Mouse (Mus musculus): ENCODE measurements around the gene Sco2.
A peak's percentile ranks its signal among the peaks of the same experiment; 100 is the strongest.

Gene Sco2

GRCm38 (mm10) chr15:89373762-89374248 lies at the start of gene Sco2:
Sco2 (minus strand) TSS chr15:89373846.
- peak; percentile 92 to 95 for DNase-seq

GRCm38 (mm10) chr15:89421938-89422337 lies 48.3 kb upstream of the Sco2 start:
- DNase-seq: no peak

GRCm38 (mm10) chr15:89415282-89415681 lies 41.6 kb upstream of the Sco2 start:
- DNase-seq: no peak

- no peak for DNase-seq
Observed at GRCm38 (mm10) chr15:89410118-89410517, 36.5 kb upstream of the Sco2 start, which contains the start of gene Syce3. Syce3 (minus strand) TSS chr15:89410503.

GRCm38 (mm10) chr15:89406691-89407090 lies 33.0 kb upstream of the Sco2 start:
- no peak for DNase-seq

- DNase-seq: no peak
Observed at GRCm38 (mm10) chr15:89404831-89405623, 31.4 kb upstream of the Sco2 start.

GRCm38 (mm10) chr15:89402471-89402870 lies 28.8 kb upstream of the Sco2 start:
- DNase-seq: no peak

- no peak for DNase-seq
Observed at GRCm38 (mm10) chr15:89399716-89400115, 26.1 kb upstream of the Sco2 start.

GRCm38 (mm10) chr15:89398146-89398545 lies 24.5 kb upstream of the Sco2 start:
- no peak for DNase-seq

- no peak for DNase-seq
Observed at GRCm38 (mm10) chr15:89396883-89397282, 23.2 kb upstream of the Sco2 start.

- no peak for DNase-seq
Observed at GRCm38 (mm10) chr15:89390081-89390480, 16.4 kb upstream of the Sco2 start.

- DNase-seq: no peak
Observed at GRCm38 (mm10) chr15:89387127-89387526, 13.5 kb upstream of the Sco2 start.

- DNase-seq: no peak
Observed at GRCm38 (mm10) chr15:89384617-89385016, 11.0 kb upstream of the Sco2 start, which contains the start of gene Klhdc7b. Klhdc7b (plus strand) TSS chr15:89384917.

- peak in 1 of 2 experiments; percentile 35 for DNase-seq
Observed at GRCm38 (mm10) chr15:89379429-89379828, 5.8 kb upstream of the Sco2 start.

- peak; percentile 45 to 52 for DNase-seq
Observed at GRCm38 (mm10) chr15:89378831-89379401, 5.3 kb upstream of the Sco2 start, which contains the start of gene Odf3b. Odf3b (minus strand) TSS chr15:89379282.

- no peak for DNase-seq
Observed at GRCm38 (mm10) chr15:89377938-89378828, 4.5 kb upstream of the Sco2 start.

GRCm38 (mm10) chr15:89377362-89377761 lies 3.7 kb upstream of the Sco2 start:
- DNase-seq: no peak

GRCm38 (mm10) chr15:89376957-89377356 lies 3.3 kb upstream of the Sco2 start, which contains the start of gene Tymp:
Tymp (minus strand) TSS chr15:89377039.
- no peak for DNase-seq

- no peak for DNase-seq
Observed at GRCm38 (mm10) chr15:89376040-89376439, 2.4 kb upstream of the Sco2 start.

GRCm38 (mm10) chr15:89374801-89375534 lies 1.3 kb upstream of the Sco2 start:
- DNase-seq: no peak

- no peak for DNase-seq
Observed at GRCm38 (mm10) chr15:89374340-89374739, 694 bp upstream of the Sco2 start.
